Mouse (Mus musculus) liver, adult 2 months (tissue): ENCODE data around the gene Gm8947.

Source experiments
- CTCF ChIP-seq: fragments of 200-500 bp; IDR thresholded peaks from 2 replicates; pipeline ENCODE4 v1.5.1; 2011; ENCODE audit warnings: low read depth, low read length, control low read depth
- POLR2A ChIP-seq: fragments of 200-500 bp; IDR thresholded peaks from 2 replicates; pipeline ENCODE4 v1.6.1; 2011; ENCODE audit warnings: low read length, control low read depth; ENCODE audit not compliant: insufficient read depth; ENCODE audit errors: extremely low read depth

DNA sequence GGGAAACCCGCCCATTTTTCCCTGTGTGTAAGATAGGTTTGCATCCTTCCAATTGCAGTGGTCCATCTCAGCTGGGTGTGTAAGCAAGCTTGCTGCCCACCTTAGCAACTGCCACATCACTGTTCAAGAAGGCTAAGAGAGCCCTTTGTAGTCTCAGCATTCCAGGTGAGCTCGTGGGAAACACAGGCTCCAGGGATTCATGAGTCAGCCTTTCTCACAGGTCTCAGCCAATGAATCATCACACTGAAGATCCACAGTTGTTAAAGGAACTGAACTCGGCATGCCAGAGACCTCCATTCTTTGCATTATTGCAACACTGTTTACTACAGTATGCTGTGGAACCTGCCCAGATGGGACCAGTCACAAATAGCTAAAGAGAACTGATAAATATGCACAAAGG is 23.5 kb upstream of the Gm8947 start:
- no peak for TF ChIP-seq POLR2A
- no peak for TF ChIP-seq CTCF
